Mouse (Mus musculus): Measurements from ENCODE around the gene Cald1. TPM values are rescaled to one million over a fixed set of nuclear protein-coding genes. Genes with fewer than 3 reads are reported as not detected.

The Cald1 gene
- polyA plus RNA-seq, 1 experiment: 93.3 TPM

DNA sequence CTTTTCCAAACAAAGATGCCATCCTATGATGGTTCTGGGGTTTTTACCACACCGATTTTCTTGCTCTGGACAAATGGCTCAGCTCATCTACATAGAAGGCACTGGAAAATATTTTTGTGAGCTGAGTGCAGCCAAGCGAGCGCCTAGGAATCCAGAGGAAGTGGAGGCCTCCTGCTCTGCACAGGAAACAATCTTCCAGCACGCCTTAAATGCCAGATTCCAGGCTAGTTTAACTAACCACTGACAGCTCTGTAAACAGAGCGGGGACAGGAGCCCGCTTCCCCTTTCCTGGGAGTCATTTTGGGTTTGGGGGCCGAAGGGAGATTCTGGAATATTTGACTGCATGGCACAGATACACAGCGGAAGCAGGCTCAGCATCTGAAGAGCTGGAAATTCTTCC is 86.6 kb downstream of the Cald1 start:
- WGBS: 44% methylated on average over 8 of the region's 8 CpGs
- TF ChIP-seq CTCF (IDR thresholded peaks at IDR 0.05; ENCODE audit: control insufficient read depth, insufficient read depth, low read length) (no peak), POLR2A (IDR thresholded peaks at IDR 0.05; ENCODE audit: borderline replicate concordance, control insufficient read depth, low read depth, low read length) (no peak)
- Histone ChIP-seq H3K4me3 (replicated peaks; ENCODE audit: control insufficient read depth, low read depth, low read length) (no peak overlapping the region), H3K27ac (ENCODE audit: control insufficient read depth, insufficient read depth, low read depth, low read length, poor library complexity) (no peak overlapping the region; the same call in 1 of the 2 replicates), H3K4me1 (ENCODE audit: control insufficient read depth, insufficient read depth, low read length) (no peaks in the 10 kb centered on the region)

DNA sequence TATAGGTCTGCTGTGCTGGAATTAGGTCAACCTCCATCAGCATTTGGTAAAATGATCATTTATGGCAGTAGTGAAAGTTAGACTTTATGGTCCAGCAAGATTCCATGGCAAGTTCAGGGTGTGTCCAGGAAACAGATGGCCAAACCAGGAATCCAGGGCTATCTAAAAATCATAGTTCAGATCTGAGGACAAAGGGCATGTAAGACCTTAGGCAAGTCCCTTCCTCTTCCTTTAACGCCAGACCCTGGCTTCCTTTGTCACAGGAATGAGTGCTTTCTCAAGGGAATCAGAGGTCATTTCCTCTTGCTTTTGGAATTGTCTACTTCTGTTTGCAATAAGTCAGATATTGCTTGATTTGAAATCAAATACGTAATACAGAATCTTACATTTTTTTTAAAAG is 90.7 kb downstream of the Cald1 start:
- no peak for TF ChIP-seq CTCF (IDR thresholded peaks at IDR 0.05; ENCODE audit: control insufficient read depth, insufficient read depth, low read length)
- TF ChIP-seq POLR2A (IDR thresholded peaks at IDR 0.05; ENCODE audit: borderline replicate concordance, control insufficient read depth, low read depth, low read length): no peak
- Histone ChIP-seq H3K4me3 (replicated peaks; ENCODE audit: control insufficient read depth, low read depth, low read length) (no peak overlapping the region), H3K4me1 (ENCODE audit: control insufficient read depth, insufficient read depth, low read length) (no peaks in the 10 kb centered on the region), H3K27ac (ENCODE audit: control insufficient read depth, insufficient read depth, low read depth, low read length, poor library complexity) (no peak overlapping the region)
- WGBS: 59% methylated on average over 2 of the region's 2 CpGs

DNA sequence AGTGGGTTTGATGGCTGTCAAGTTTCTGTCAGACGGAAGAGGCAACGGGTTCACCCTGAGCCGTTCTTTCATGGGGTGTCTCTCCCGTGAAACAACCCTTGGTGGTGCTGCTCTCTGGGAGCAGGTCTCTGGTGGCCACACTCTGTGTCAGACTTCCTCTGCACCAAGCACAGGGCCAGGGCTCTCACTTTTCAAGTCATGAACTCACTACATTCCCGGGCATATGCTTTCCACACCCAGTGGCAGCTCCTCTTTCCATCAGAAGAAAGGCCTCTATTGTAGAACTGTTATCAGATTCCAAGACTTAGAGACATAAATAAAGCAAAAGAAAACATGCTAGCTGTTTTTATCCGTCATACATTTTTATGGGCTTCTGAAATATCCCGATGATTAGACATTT is 93.1 kb downstream of the Cald1 start:
- TF ChIP-seq CTCF (IDR thresholded peaks at IDR 0.05; ENCODE audit: control insufficient read depth, insufficient read depth, low read length): no peak
- no peak for TF ChIP-seq POLR2A (IDR thresholded peaks at IDR 0.05; ENCODE audit: borderline replicate concordance, control insufficient read depth, low read depth, low read length)
- WGBS: 84% methylated on average over 7 of the region's 7 CpGs

DNA sequence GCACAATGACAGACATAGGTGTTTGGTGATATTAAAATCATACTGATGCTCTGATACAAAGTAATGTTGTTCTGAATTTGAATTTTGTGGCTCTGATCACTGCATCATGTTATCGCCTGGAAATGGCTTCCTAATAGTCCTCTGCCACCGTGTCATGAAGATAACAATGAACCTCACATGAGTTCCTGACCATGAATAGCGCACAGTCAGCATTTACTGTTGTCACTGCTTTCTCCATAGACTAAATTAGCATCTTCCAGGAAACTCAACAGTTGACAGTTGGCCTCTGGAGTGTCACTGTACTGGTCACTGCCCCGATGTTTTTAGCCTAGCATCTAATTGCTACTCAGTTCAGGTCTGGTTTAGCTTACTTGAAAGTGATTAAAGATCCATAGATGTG is 95.8 kb downstream of the Cald1 start:
- H3K27ac ChIP-seq (ENCODE audit: control insufficient read depth, insufficient read depth, low read depth, low read length, poor library complexity): no peak overlapping the region
- H3K4me1 ChIP-seq (ENCODE audit: control insufficient read depth, insufficient read depth, low read length): no peaks in the 10 kb centered on the region
- WGBS: 73% methylated on average over 4 of the region's 4 CpGs
- no peak overlapping the region for H3K4me3 ChIP-seq (replicated peaks; ENCODE audit: control insufficient read depth, low read depth, low read length)
- no peak for TF ChIP-seq CTCF (IDR thresholded peaks at IDR 0.05; ENCODE audit: control insufficient read depth, insufficient read depth, low read length)
- TF ChIP-seq POLR2A (IDR thresholded peaks at IDR 0.05; ENCODE audit: borderline replicate concordance, control insufficient read depth, low read depth, low read length): no peak

More for the DNA sequence above, 93.1 kb downstream of the Cald1 start:
- Histone ChIP-seq H3K27ac (ENCODE audit: control insufficient read depth, insufficient read depth, low read depth, low read length, poor library complexity) (no peak overlapping the region), H3K4me3 (replicated peaks; ENCODE audit: control insufficient read depth, low read depth, low read length) (no peak overlapping the region), H3K4me1 (ENCODE audit: control insufficient read depth, insufficient read depth, low read length) (no peaks in the 10 kb centered on the region)

DNA sequence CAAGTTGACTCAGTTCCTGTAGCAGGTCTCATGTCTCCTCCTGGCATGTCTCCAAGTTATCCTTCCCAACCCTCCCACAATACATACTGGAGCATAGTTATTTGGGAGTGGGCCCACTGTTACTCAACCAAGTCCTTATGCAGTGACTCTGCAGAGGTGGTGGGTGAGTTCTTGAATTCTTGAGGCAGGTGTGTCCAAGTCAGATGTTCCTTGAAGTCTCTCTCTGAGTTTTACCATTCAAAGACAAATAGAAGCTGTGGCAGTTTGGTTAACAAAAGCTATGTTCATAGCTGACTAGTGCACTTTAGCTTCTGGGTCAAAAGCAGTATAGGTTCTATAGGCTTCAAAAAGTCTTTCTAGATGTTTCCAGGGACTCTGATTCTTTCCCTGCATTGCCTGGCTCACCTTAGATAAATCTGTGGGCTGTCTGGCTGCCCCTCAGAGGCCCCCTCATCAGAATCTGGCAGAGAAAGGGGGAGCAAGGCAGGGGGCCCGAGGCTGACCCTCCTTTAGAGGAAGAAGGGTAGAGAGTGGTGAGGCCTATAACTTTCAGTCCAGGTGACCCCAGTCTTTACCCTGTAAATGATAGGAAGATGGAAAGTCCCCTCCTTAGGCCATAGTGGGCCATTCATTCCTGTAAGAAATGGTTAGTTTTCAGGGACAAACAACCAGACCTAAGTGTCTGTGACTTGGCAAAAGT is 105.3 kb downstream of the Cald1 start:
- Histone ChIP-seq H3K27ac (ENCODE audit: control insufficient read depth, insufficient read depth, low read depth, low read length, poor library complexity) (no peak overlapping the region), H3K4me1 (ENCODE audit: control insufficient read depth, insufficient read depth, low read length) (no peaks in the 10 kb centered on the region), H3K4me3 (replicated peaks; ENCODE audit: control insufficient read depth, low read depth, low read length) (no peak overlapping the region)
- TF ChIP-seq POLR2A (IDR thresholded peaks at IDR 0.05; ENCODE audit: borderline replicate concordance, control insufficient read depth, low read depth, low read length): no peak
- no peak for TF ChIP-seq CTCF (IDR thresholded peaks at IDR 0.05; ENCODE audit: control insufficient read depth, insufficient read depth, low read length)
- WGBS: 48% methylated on average over 1 of the region's 1 CpGs

DNA sequence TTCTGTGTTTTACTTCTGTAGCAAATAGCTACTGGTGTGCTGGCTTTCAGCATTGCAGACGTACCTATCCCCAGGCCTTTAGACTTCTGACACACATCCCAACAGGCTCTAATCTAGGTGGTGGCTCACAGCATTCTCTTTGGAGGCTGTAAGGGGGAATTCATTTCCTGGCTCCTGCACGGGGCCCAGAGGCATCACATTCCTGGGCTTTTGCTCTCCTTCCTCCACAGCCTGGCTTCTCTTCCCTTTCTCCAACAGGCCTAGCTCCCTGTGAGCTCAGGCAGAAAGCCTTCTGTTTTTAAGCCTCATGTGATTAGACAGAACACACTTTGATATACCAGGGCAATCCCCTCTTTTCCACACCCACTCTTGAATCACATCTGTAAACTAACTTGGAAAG is 109.2 kb downstream of the Cald1 start:
- TF ChIP-seq POLR2A (IDR thresholded peaks at IDR 0.05; ENCODE audit: borderline replicate concordance, control insufficient read depth, low read depth, low read length) (no peak), CTCF (IDR thresholded peaks at IDR 0.05; ENCODE audit: control insufficient read depth, insufficient read depth, low read length) (no peak)
- 69% methylated on average over 2 of the region's 2 CpGs for WGBS
- Histone ChIP-seq H3K4me3 (replicated peaks; ENCODE audit: control insufficient read depth, low read depth, low read length) (no peak overlapping the region), H3K27ac (ENCODE audit: control insufficient read depth, insufficient read depth, low read depth, low read length, poor library complexity) (no peak overlapping the region), H3K4me1 (ENCODE audit: control insufficient read depth, insufficient read depth, low read length) (no peaks in the 10 kb centered on the region)

DNA sequence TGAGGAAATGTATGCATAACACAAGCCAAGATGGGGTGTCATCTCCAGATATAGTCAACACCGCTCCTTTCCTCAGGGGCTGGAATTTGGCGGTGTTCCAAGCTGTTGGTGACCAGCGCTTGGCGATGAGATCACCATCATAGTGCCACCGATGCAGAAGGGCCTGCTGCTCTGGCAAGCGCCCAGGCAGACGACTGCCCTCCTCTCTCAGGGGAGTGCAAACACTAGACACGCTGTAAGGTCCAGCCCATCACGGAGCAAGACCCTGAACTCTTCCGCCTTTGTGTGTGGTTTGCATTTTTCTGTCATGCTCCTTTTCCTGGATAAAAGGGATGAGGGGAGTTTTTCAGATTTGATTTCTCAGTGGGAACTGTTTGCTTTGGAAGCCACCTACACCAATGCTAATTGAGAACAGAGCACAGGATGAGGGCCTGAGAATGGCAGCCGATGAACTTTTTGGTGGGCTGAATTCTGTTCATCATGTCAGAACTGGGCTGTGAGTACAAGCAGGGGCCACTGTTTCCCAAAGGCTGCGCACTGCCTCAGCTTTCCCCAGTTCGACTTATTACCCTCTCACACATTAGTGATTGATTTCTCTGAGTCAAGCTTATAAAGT is 110.5 kb downstream of the Cald1 start:
- Histone ChIP-seq H3K27ac (ENCODE audit: control insufficient read depth, insufficient read depth, low read depth, low read length, poor library complexity) (no peak overlapping the region), H3K4me1 (ENCODE audit: control insufficient read depth, insufficient read depth, low read length) (no peaks in the 10 kb centered on the region), H3K4me3 (replicated peaks; ENCODE audit: control insufficient read depth, low read depth, low read length) (no peak overlapping the region)
- WGBS: 58% methylated on average over 13 of the region's 13 CpGs
- TF ChIP-seq CTCF (IDR thresholded peaks at IDR 0.05; ENCODE audit: control insufficient read depth, insufficient read depth, low read length) (no peak), POLR2A (IDR thresholded peaks at IDR 0.05; ENCODE audit: borderline replicate concordance, control insufficient read depth, low read depth, low read length) (no peak)

DNA sequence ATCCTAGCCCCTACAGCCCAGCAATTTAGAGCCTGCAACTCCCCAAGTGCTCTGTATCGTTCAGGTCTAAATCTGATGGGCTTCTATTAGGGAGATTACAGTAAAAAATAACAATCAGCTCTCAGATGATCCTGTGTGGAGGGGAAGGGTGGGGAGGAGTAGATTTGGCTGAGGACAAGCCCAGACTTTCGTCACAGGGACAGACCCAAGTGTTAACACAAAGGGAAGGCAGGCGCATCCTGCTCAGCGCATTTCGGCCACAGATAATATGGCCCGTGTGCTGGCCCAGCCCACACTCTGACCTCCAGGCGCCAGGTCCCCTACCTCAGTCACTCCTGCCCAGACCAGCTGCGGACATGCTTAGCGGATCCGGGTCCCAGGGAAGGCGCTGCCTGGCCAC is 111.0 kb downstream of the Cald1 start:
- no peaks in the 10 kb centered on the region; the same call in 1 of the 2 replicates for H3K4me1 ChIP-seq (ENCODE audit: control insufficient read depth, insufficient read depth, low read length)
- no peak overlapping the region for H3K4me3 ChIP-seq (replicated peaks; ENCODE audit: control insufficient read depth, low read depth, low read length)
- no peak for TF ChIP-seq CTCF (IDR thresholded peaks at IDR 0.05; ENCODE audit: control insufficient read depth, insufficient read depth, low read length)
- TF ChIP-seq POLR2A (IDR thresholded peaks at IDR 0.05; ENCODE audit: borderline replicate concordance, control insufficient read depth, low read depth, low read length): no peak
- H3K27ac ChIP-seq (ENCODE audit: control insufficient read depth, insufficient read depth, low read depth, low read length, poor library complexity): no peak overlapping the region
- 21% methylated on average over 11 of the region's 11 CpGs for WGBS
